Mouse (Mus musculus) hindbrain, embryonic 15.5 days (tissue): ENCODE data around the gene Eme2. TPM values are rescaled to one million over a fixed set of nuclear protein-coding genes. Genes with fewer than 3 reads are reported as not detected.

Experiments used
- ATAC-seq: fragments of 200-750 bp; cut with Nextera tagmentation; 2 replicates; pipeline ENCODE4 v1.8.0; 2017; ENCODE audit warnings: low read depth, moderate number of reproducible peaks, moderate TSS enrichment; ENCODE audit not compliant: low FRiP score
- H3K27ac ChIP-seq: fragments of 300-500 bp; sonication (generic); replicated peaks from 2 replicates; pipeline ENCODE4 v1.5.1; 2015; ENCODE audit warnings: mild to moderate bottlenecking, inconsistent platforms
- H3K27me3 ChIP-seq: fragments of 300-500 bp; sonication (generic); 2 replicates; pipeline ENCODE4 v1.6.1; 2015; ENCODE audit warnings: control low read depth, inconsistent platforms
- H3K36me3 ChIP-seq: fragments of 300-500 bp; sonication (generic); 2 replicates; pipeline ENCODE4 v1.6.1; 2015; ENCODE audit warnings: control low read depth, inconsistent platforms
- H3K4me1 ChIP-seq: fragments of 300-500 bp; sonication (generic); replicated peaks from 2 replicates; pipeline ENCODE4 v1.6.1; 2015; ENCODE audit warnings: control low read depth, inconsistent platforms
- H3K4me2 ChIP-seq: fragments of 300-500 bp; sonication (generic); 2 replicates; pipeline ENCODE4 v1.6.1; 2015; ENCODE audit warnings: moderate library complexity, mild to moderate bottlenecking, inconsistent platforms
- H3K4me3 ChIP-seq: fragments of 300-500 bp; sonication (generic); 2 replicates; pipeline ENCODE4 v1.5.1; 2015; ENCODE audit warnings: mild to moderate bottlenecking, inconsistent platforms
- H3K9ac ChIP-seq: fragments of 300-500 bp; sonication (generic); 2 replicates; pipeline ENCODE4 v1.6.1; 2015; ENCODE audit warnings: inconsistent platforms
- H3K9me3 ChIP-seq: fragments of 300-500 bp; sonication (generic); 2 replicates; pipeline ENCODE4 v1.6.1; 2016; ENCODE audit warnings: control low read depth, inconsistent platforms
- WGBS: fragments of 180-500 bp; shearing (Covaris S2); methylation state at CpG from one replicate; pipeline ENCODE4 v1.1.7; 2015; 5-methylcytosine and 5-hydroxymethylcytosine counted together
- polyA plus RNA-seq: library from polyadenylated mRNA; unstranded; fragments of >200 nt; fragmentation: Nextera tagmentation; extraction: Ambion mirVana; gene quantifications from 2 replicates; pipeline ENCODE4 v1.2.1, GENCODE M21; 2015

The Eme2 gene
- polyA plus RNA-seq, 1 experiment from 2014 or later = 30.5 TPM

DNA sequence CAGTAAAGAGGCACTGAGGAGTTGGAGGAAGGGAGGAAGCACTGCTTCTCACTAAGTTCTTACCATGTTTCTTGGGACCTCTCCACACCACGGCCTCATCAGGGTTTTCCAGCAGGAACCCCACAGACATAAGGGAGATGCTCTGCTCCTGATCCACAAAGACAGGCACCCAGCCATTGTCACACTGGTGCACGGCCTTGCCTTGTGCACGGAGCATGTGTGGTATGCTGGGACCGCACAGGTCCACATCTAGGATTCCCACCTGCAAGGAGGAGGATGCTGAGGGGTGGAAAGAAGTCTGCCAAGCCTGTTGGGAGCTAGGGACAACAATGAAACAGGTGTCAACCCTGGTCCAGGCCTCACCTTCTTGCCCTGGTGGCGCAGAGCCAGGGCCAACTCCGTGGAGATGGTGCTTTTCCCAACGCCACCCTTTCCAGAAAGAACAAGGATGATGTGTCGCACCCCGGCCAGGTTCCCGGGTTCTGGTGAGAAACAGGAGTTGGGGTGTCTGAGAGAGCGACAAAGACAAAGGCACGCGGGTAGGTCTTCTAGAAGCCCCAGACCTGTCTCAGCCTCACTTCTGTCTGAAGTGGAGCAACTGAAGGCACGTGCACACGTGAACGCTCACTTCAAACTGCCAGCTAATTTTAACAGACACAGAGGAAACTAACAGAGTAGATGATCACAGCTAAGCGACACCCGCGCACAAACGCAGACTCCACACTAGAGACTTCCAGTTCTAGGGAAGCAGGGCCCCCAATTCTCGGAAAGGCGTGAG is 9.3 kb downstream of the Eme2 start:
- ATAC-seq = no peak
- peak overlapping the region; percentile 38 for H3K9ac ChIP-seq
- H3K27ac ChIP-seq = no peak overlapping the region
- peak overlapping the region; percentile 77 for H3K4me3 ChIP-seq
- no peaks in the 10 kb centered on the region for H3K9me3 ChIP-seq
- peaks cover 28% of the 10 kb centered on the region for H3K4me1 ChIP-seq
- no peaks in the 10 kb centered on the region for H3K27me3 ChIP-seq
- peaks cover 21% of the 10 kb centered on the region for H3K36me3 ChIP-seq
- WGBS = 26% methylated on average over 22 of the region's 22 CpGs
- peak overlapping the region; percentile 68 for H3K4me2 ChIP-seq

DNA sequence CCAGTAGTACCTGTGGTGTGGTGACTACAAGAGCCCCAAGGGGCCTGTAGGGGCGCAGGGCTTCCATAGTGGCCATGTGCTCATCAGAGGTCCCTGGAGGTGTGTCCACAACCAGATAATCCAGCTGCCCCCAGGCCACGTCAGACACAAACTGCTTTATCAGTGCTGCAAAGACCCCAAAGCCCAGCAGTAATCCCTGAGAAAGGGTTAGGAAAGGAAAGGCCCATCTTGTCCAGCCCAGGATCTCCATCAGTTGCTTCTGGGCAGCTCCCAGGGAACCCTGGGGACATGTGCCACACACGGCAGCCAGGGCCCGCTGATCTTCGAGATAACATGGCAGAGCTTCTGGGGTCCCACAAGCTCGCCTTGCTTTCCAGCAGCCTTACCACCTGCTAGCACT is 10.5 kb downstream of the Eme2 start:
- Histone ChIP-seq H3K9me3 (no peaks in the 10 kb centered on the region), H3K4me2 (no peak overlapping the region), H3K27me3 (no peaks in the 10 kb centered on the region), H3K27ac (no peak overlapping the region), H3K4me3 (no peak overlapping the region), H3K36me3 (peaks cover 13% of the 10 kb centered on the region), H3K9ac (no peak overlapping the region), H3K4me1 (peaks cover 28% of the 10 kb centered on the region)
- 86% methylated on average over 6 of the region's 6 CpGs for WGBS
- no peak for ATAC-seq

DNA sequence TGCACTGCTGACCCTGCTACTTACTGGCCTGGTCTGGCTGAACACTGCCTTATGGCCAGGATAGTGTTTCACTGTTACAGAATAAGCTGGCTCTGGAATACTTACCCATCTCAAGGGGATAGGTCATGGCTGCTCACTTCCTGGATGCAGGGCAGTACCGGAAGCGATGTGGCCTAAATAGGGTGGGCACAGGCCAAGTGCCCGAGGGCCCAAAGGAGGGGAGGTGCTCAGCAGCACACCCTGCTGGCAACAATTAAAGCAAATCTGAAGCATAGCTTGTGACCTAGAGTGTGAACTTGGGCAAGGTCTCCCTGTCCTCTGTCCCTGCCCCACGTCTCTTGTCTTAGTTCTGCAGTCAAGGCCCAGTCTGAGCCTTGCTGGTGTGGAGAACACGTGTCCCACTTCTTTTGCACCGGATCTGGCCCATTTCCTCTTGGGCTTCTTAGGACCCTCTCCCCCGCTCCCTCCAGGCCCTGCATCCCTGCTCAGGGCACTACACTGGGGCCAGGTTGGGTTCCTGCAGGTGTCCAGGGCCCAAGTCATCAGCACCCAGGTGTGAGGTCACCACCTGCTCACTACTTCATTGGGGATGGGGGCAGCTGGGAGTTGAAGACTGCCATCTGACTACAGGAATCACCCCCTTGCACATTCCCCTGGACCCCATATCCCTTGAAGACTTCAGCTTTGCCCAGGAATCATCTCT is 13.0 kb downstream of the Eme2 start:
- H3K36me3 ChIP-seq = peaks cover 13% of the 10 kb centered on the region
- no peak overlapping the region for H3K9ac ChIP-seq
- H3K9me3 ChIP-seq = no peaks in the 10 kb centered on the region
- no peak for ATAC-seq
- peaks cover 8% of the 10 kb centered on the region for H3K4me1 ChIP-seq
- H3K4me3 ChIP-seq = no peak overlapping the region
- H3K4me2 ChIP-seq = no peak overlapping the region
- 55% methylated on average over 7 of the region's 7 CpGs for WGBS
- H3K27me3 ChIP-seq = no peaks in the 10 kb centered on the region
- no peak overlapping the region for H3K27ac ChIP-seq

DNA sequence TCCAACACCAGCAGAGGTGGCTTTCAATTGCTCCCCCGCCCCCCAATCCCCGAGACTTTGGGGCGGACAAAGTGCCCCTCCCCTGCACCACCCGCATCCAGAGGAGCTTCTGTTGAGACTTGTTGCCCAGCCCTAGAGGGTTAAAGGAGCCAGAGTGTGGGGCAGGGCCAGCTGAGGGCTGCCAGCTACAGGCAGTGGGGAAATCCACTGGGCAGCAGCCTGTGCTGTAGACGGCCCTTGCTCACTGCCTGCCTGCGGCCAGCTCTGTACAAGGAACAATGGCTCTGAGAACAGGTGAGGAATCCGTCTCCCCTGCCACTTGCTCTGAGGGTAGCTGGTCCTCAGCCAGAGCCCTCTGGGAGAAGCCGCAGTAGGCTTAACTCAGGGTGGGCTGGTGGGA is 16.4 kb downstream of the Eme2 start:
- Histone ChIP-seq H3K36me3 (peaks cover 8% of the 10 kb centered on the region), H3K9ac (no peak overlapping the region), H3K4me1 (no peaks in the 10 kb centered on the region), H3K27me3 (no peaks in the 10 kb centered on the region), H3K4me3 (no peak overlapping the region), H3K27ac (no peak overlapping the region), H3K4me2 (no peak overlapping the region), H3K9me3 (no peaks in the 10 kb centered on the region)
- WGBS = 74% methylated on average over 8 of the region's 8 CpGs
- no peak for ATAC-seq

DNA sequence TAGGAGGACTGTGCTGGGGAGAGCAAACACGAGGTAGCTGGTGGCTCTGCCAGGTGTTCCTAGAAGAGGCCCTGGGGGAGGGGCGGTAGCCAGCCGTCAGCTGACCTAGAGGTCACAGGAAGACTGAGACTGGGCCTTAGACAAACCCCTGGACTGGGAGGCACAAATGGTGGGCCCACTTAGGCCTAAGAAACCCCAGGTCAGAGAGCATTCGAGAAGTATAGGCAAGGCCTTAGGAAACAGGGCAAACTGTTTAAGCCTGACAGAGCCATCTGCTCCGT is 16.8 kb downstream of the Eme2 start:
- WGBS = 45% methylated on average over 5 of the region's 5 CpGs
- ATAC-seq = no peak
- no peak overlapping the region for H3K9ac ChIP-seq
- peaks cover 5% of the 10 kb centered on the region for H3K36me3 ChIP-seq
- H3K27me3 ChIP-seq = no peaks in the 10 kb centered on the region
- H3K9me3 ChIP-seq = no peaks in the 10 kb centered on the region
- H3K27ac ChIP-seq = no peak overlapping the region
- no peaks in the 10 kb centered on the region for H3K4me1 ChIP-seq
- H3K4me3 ChIP-seq = no peak overlapping the region
- H3K4me2 ChIP-seq = no peak overlapping the region

DNA sequence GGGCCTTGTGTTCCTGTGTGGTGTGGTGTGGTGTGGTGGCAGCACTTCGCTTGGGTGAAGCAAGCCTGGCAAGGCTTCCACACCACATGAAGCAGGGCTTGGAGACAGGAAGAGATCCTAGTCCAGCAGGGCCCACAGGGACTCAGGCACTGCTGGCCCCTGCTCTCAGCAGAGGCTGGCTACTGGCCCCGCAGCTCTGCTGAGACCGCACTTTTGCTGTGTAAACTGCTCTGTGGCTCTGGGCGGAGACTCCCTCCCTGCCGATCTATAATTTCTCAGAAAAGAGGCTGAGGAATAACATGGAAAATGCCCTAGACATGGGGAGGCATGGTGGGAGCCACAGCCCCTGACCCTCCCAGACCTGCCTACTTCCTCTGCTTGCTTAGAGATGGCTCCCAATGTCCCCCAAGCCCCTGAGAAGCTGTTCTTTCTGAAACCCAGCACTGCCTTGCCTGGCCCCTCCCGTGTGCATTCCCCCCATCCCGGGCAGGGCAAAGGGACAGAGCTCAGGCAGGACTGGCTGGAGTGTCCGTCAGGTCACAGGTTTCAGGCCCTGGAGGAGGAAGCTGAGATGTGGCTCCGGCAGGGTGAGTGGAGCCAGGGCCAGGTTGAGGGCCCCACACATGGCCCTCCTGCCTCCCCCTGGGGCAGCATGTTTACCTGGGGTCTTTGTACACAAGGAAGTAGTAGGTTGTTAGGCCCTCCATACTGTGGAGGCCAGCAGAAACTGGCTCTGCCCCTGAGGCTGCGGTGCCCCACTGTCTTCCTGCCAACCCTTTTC is 17.4 kb downstream of the Eme2 start:
- Histone ChIP-seq H3K9ac (no peak overlapping the region), H3K4me1 (no peaks in the 10 kb centered on the region), H3K27me3 (no peaks in the 10 kb centered on the region), H3K36me3 (no peaks in the 10 kb centered on the region; the same call in 1 of the 2 replicates), H3K4me3 (no peak overlapping the region), H3K4me2 (no peak overlapping the region), H3K27ac (no peak overlapping the region), H3K9me3 (no peaks in the 10 kb centered on the region)
- WGBS = 66% methylated on average over 10 of the region's 10 CpGs
- no peak for ATAC-seq

DNA sequence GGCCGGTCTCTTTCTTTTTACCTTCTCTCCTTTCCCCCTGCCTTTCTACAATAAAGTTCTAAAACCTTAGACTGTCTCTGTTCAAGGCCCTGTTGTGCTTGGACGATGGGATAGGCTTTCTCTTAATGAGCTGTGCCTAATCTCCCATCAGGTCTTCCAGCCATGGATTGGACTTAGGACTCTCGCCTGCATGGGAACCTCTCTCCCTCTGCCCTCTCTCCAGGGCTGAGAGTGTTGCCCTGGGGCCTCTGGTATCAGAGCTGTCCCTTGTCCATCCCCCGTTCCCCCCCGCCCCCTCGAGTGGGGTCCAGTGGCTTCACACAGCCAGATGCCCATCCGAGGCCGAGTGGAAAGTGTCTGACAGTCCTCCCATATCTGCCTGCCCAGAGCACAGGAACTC is 19.9 kb downstream of the Eme2 start:
- Histone ChIP-seq H3K27ac (no peak overlapping the region), H3K4me3 (no peak overlapping the region), H3K9ac (no peak overlapping the region), H3K27me3 (no peaks in the 10 kb centered on the region), H3K36me3 (no peaks in the 10 kb centered on the region), H3K4me2 (no peak overlapping the region), H3K9me3 (no peaks in the 10 kb centered on the region), H3K4me1 (no peaks in the 10 kb centered on the region)
- ATAC-seq = no peak
- 81% methylated on average over 8 of the region's 8 CpGs for WGBS

DNA sequence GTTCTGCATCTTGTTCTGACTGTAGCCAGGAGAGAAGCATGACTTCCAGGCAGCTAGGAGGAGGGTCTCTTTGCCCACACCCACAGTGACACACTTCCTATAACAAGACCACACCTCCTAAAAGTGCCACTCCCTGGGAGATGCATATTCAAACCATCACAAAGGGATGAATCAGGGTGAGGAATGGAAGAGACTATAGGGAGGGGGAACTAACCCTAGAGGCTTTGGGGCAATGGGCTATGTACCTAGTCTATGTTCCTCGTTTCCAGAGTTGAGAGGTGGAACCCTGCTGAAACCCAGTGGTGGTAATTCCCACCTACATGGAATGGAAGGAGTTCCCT is 20.5 kb downstream of the Eme2 start:
- no peak overlapping the region for H3K4me3 ChIP-seq
- no peak overlapping the region for H3K27ac ChIP-seq
- H3K4me1 ChIP-seq = no peaks in the 10 kb centered on the region
- H3K4me2 ChIP-seq = no peak overlapping the region
- H3K36me3 ChIP-seq = no peaks in the 10 kb centered on the region
- 53% methylated on average over 1 of the region's 1 CpGs for WGBS
- no peaks in the 10 kb centered on the region for H3K27me3 ChIP-seq
- no peaks in the 10 kb centered on the region for H3K9me3 ChIP-seq
- H3K9ac ChIP-seq = no peak overlapping the region
- no peak for ATAC-seq

DNA sequence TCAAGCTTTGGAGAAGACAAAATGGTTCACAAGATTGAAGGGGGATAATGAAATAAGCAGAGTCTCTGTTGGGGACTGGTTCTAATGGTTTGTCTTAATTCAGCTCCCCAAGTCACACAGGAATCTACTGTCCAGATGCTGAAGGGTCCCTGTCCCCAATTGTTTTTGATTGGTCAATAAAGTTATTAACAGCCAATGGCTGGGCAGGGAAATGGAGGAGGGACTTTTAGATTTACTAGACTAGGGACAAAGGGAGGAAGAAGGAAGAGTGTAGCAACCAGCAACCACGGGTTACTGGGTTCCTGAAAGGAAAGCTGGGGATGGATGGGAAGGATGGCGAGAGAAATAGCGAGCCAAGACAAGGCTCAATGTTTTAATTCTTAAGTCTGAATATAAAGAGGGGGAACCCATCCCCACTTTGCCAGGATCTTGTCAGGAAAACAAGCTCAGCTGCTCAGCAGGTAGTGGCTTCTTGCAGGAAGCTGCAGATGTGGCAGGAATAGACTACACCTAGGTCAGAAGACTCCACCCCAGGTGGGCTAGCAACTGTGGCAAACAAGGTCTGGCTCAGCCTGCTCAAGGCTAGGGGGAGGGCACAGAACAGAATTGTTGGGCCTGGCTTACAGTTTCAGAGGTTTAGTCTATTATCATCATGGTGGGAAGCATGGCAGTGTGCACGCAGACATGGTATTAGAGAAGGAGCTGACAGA is 21.0 kb downstream of the Eme2 start:
- 56% methylated on average over 4 of the region's 4 CpGs for WGBS
- ATAC-seq = no peak
- H3K4me1 ChIP-seq = no peaks in the 10 kb centered on the region
- no peak overlapping the region for H3K4me2 ChIP-seq
- H3K36me3 ChIP-seq = no peaks in the 10 kb centered on the region
- no peak overlapping the region for H3K9ac ChIP-seq
- H3K4me3 ChIP-seq = no peak overlapping the region
- no peaks in the 10 kb centered on the region for H3K9me3 ChIP-seq
- no peak overlapping the region for H3K27ac ChIP-seq
- H3K27me3 ChIP-seq = no peaks in the 10 kb centered on the region

DNA sequence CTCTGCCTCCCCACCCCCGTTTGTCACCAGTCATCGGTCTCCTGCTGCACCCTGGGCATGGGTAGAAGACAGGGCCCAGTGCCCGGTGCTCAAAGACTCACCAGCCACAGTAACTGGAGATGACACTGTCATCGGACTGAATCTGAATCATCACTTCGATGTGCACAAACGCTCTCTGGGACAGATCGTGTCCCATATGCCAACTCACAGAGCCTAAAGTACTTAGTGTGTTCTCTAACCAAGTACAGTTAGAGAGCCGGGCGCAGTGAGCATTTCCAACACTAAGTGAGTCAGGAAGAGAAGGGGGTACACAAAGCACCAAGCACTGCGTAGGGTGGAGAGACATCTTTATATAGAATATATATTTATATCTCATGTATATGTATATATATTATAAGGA is 27.0 kb downstream of the Eme2 start:
- H3K27ac ChIP-seq = no peak overlapping the region
- peaks cover 18% of the 10 kb centered on the region for H3K36me3 ChIP-seq
- no peak overlapping the region for H3K4me3 ChIP-seq
- no peak overlapping the region for H3K9ac ChIP-seq
- ATAC-seq = no peak
- no peaks in the 10 kb centered on the region for H3K4me1 ChIP-seq
- H3K4me2 ChIP-seq = no peak overlapping the region
- 96% methylated on average over 10 of the region's 10 CpGs for WGBS
- no peaks in the 10 kb centered on the region for H3K27me3 ChIP-seq
- H3K9me3 ChIP-seq = no peaks in the 10 kb centered on the region

DNA sequence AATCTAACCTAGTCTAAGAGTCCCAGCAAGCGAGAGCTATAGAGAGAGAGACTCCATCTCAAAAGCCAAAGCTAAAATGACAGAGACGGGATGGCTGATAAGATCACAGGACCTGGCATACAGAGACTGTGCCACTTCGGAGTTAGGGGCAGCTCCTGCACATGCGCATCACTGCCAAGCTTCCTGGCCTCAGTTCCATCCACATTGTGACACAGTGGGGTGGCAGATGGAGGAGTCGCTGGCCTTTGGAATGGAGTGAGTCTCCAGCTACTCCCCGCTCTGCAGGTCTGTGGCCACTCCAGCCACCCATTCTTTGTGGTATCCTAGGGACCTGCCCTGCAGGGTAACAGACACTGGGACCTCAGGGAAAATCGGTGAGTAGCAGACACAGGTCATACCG is 29.1 kb downstream of the Eme2 start, which contains the start of gene Igfals:
Gene Igfals, plus strand, starts transcription at position 222 of the 400 bp plus-strand sequence.
- Histone ChIP-seq H3K27me3 (no peaks in the 10 kb centered on the region), H3K4me3 (no peak within 1 kb of the TSS), H3K9ac (no peak within 1 kb of the TSS), H3K4me1 (no peaks in the 10 kb centered on the region), H3K27ac (no peak within 1 kb of the TSS), H3K4me2 (no peak within 1 kb of the TSS), H3K9me3 (no peaks in the 10 kb centered on the region), H3K36me3 (peaks cover 34% of the 10 kb centered on the region)
- 91% methylated on average over 8 of the region's 8 CpGs for WGBS
- ATAC-seq = no peak

DNA sequence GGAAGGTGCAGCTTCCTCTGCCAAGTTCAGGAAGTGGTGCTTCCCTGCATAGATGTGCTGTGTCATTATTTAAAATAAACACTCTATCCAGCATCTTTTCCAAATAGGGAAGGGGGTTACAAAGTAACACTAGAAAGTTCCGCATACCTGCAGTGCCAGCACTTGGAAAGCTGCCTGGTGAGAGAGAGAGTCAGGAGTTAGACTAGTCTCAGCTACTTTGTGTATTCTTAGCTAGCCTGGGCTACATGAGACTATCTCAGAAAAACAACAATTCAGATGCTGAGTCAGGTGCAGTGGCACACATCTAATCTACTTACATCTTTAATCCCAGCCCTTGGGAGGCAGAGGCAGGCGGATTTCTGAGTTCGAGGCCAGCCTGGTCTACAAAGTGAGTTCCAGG is 33.1 kb downstream of the Eme2 start:
- Histone ChIP-seq H3K27me3 (no peaks in the 10 kb centered on the region), H3K4me3 (no peak overlapping the region), H3K9me3 (no peaks in the 10 kb centered on the region), H3K9ac (no peak overlapping the region), H3K4me1 (no peaks in the 10 kb centered on the region), H3K27ac (no peak overlapping the region), H3K4me2 (no peak overlapping the region), H3K36me3 (peaks cover 34% of the 10 kb centered on the region)
- ATAC-seq = no peak
- 95% methylated on average over 3 of the region's 3 CpGs for WGBS
